Mouse (Mus musculus) left cerebral cortex, adult 2 months (tissue): ENCODE data around the gene Spindoc. TPM values are rescaled to one million over a fixed set of nuclear protein-coding genes. Genes with fewer than 3 reads are reported as not detected.
A peak's percentile ranks its signal among the peaks of the same experiment; 100 is the strongest.

Experiments
- DNase-seq, 2 experiments: peaks; one replicate each; pipeline ENCODE4 v3.0.0; 2021 to 2022; ENCODE audit warnings: low spot score in 2 of 2, mixed read lengths in 1 of 2; ENCODE audit errors: extremely low spot score in 1 of 2
- H3K27ac ChIP-seq: fragments of 200-600 bp; 2 replicates; pipeline ENCODE4 v1.8.1; 2022
- H3K4me3 ChIP-seq: fragments of 200-600 bp; 2 replicates; pipeline ENCODE4 v1.8.1; 2022
- CTCF ChIP-seq: fragments of 200-600 bp; IDR thresholded peaks from 2 replicates; pipeline ENCODE4 v1.8.1; 2022; ENCODE audit warnings: antibody characterized with exemption, mild to moderate bottlenecking, moderate library complexity
- intact Hi-C: fragments of 180-260 bp; cut with DNase I; formaldehyde crosslinking; loops from one replicate; pipeline ENCODE4 v1.15.1; 2025
- total RNA-seq, 2 experiments: library from RNA; stranded (reverse); gene quantifications; 2 replicates each; pipeline ENCODE4 v1.2.3; 2021

Gene Spindoc
- total RNA-seq, 2 experiments from 2014 or later: 27.9 to 28.0 TPM

DNA sequence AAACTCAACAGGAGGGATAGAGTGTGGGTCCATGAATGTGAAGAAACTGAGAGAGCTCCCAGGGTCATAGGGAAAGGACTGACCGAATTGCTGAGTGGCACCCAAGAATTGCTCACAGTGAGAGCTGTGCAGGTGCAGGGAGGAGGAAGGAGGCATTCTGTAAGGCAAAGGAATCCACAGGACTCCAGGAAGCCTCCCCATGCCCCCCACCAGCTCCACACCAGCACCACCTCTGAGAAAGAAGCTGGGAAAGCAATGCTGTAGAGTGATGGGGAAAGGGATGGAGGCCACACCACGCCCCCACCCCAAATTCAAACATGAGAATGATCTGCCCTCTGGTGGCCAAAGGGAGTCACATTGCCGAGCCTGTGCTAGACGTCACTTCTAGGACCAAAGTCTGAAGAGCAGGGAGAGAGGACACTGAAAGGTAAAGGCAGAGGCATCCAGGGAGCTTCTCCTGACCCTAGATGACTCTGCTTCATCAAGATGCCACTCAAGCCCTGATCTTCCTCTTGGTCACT, 37.5 kb downstream of the Spindoc start:
- no peak overlapping the region for H3K4me3 ChIP-seq
- peak; percentile 43 to 61 for DNase-seq
- intact Hi-C loops: loop anchor here (1.0 to 5.0 kb wide), 3 partner anchors 82 to 288 kb away; partner anchors contain the start of gene Macrod1
- TF ChIP-seq CTCF: peak; percentile 80
- H3K27ac ChIP-seq: no peak overlapping the region

DNA sequence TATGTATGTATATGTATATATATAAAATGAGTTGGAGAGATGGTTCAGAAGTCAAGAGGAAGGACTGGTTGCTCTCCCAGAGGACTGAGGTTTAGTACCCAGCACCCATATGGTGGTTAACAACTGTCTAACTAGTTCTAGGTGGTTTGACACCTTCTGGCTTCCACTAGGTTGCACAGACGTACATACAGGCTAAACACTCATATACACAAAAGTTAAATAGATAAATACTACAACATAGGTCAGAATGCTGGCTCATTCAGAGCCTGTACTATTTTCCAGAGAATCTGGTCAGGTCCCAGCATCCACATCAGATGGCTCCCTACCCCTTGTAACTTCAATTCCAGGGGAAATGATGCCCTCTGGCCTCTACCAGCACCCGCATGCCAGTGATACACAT, 40.1 kb downstream of the Spindoc start:
- intact Hi-C loops: no loop called here
- DNase-seq: no peak
- no peak for TF ChIP-seq CTCF

DNA sequence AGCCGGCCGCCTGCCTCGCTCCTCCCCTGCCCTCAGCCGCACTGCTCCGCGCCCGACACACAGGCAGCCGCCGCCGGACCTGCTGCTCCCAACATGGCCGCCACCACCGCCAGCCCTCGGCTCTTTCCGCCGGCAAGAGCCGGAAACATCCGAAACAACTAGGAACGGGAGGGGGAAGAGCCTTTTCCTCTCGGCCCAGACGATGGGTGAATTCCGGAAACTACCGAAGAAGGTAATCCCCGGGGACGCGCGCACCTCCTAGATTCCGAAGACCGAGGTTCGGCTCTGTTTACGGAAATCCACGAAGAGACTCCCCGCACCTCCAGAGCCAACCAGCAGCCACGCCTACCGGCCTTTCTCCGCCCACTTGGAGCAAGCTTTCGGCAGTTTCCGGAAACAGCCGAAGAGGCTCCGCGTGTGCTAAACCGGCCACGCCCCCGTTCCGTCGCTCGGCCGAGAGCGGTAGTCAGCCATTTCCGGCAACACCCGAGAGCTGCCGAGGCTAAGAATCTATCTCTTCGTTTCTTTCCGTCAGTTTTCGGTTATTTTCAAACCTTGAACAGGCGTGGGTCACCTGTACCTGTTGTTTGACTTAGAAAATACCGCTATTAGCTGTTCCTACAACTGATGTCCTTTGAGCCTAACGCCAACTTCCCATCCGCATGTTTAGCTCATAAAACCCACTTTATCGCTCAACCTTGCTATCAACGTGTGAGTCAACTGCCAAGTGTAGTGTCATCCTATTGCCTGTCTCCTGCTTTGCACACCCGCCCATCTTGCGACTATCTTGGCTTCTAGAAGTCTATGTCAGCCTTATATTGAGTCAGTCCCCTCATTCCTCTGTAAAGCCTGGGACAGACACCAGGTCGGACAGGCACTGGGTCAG, 41.0 kb downstream of the Spindoc start, which contains the start of gene Mark2:
Gene Mark2, minus strand, starts transcription at position 349 of the 886 bp plus-strand sequence.
- intact Hi-C loops: loop anchor here (2.0 kb wide), 3 partner anchors 43 to 75 kb away; partner anchors contain the start of gene 2700081O15Rik
- DNase-seq: peak; percentile 98 to 100
- no peak for TF ChIP-seq CTCF
- Histone ChIP-seq H3K27ac (peak within 1 kb of the TSS; percentile 97), H3K4me3 (peak within 1 kb of the TSS; percentile 96)

More for the DNA sequence above, 40.1 kb downstream of the Spindoc start:
- H3K4me3 ChIP-seq: no peak overlapping the region
- H3K27ac ChIP-seq: no peak overlapping the region

DNA sequence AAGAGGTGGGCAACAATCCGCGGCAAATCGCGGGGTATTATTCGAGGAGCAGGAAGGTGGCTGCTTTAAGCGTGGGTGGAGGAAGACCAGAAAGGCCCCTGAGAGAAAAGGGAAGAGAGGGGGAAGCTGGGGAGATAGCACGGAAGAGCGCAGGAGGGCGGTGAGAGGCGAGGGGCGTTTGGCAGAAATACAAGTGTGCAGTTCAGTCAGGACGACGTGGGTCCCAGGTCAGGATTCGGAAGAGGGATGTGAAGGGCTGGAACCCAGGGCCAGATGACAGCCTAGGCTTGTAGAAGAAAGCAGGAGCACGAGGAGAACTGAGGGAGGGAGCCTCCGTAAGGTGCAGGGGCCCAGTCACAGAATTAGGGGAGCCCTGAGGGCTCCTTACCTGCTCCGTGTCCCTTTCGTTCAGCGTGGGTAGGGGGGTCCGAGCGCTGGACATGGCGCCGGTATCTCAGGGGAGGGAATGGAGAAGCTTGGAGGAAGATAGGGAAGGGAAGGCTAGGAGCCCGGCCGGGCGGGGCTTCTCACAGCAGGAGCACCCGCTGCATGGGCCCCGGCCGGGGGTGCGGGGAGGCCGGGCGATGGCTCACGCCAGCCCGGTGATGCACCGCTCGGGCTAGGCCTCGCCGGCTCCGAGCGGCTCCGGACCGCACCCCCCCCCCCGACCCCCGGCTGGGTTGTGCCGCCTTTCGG, 41.9 kb downstream of the Spindoc start:
- intact Hi-C loops: loop anchor here (2.0 kb wide), 3 partner anchors 42 to 76 kb away; partner anchors contain the start of gene 2700081O15Rik
- Histone ChIP-seq H3K27ac (peak overlapping the region; percentile 97), H3K4me3 (peak overlapping the region; percentile 96)
- DNase-seq: peak in 1 of 2 experiments; percentile 24
- TF ChIP-seq CTCF: no peak

DNA sequence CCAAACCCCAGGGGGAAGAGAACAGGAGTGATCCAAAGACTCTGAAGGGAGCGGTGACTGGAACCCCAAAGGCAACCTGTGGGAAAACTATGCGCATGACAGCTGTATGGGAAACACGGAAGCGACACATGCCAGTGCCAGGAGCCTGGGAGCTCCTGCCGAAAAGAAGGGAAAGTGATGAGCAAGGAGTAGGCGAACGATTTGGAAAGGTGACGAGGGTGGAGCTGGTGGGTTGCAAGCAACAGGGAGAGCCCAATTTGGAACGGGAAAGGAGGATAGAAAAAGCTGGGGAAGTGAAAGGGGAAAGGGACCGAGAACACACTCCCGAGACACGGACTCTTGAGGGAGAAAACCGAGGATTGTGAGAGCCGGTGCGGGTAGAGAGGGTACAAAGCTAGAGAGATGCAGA, 42.4 kb downstream of the Spindoc start:
- intact Hi-C loops: loop anchor here (2.0 kb wide), 3 partner anchors 42 to 76 kb away; partner anchors contain the start of gene 2700081O15Rik
- TF ChIP-seq CTCF: no peak
- DNase-seq: peak; percentile 58 to 61
- Histone ChIP-seq H3K27ac (peak overlapping the region; percentile 97), H3K4me3 (peak overlapping the region; percentile 96)

DNA sequence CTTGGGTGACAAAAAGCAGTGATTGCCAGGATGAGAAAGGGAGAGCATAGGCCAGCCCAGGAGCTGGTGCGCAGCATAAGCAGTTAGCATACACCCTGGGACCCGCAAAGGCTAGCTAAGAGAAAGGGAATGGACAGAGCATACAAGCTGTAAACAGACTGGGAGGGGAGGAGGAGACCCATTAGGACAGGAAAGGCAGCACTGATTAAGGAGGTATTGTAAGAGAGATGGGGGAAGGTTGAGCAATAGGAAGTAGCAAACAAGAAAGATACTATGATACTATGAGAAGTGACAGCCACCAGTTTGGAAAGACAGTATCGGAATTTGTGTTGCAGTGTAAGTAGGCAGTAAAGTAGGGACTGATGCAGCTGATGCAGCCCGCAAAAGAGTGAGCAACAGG, 42.9 kb downstream of the Spindoc start:
- TF ChIP-seq CTCF: no peak
- intact Hi-C loops: loop anchor here (2.0 kb wide), 3 partner anchors 41 to 77 kb away; partner anchors contain the start of gene 2700081O15Rik
- H3K4me3 ChIP-seq: peak overlapping the region; percentile 96
- H3K27ac ChIP-seq: 0 out of 2 replicates have a peak overlapping the region, but pooled peaks have one; percentile 4
- no peak for DNase-seq

DNA sequence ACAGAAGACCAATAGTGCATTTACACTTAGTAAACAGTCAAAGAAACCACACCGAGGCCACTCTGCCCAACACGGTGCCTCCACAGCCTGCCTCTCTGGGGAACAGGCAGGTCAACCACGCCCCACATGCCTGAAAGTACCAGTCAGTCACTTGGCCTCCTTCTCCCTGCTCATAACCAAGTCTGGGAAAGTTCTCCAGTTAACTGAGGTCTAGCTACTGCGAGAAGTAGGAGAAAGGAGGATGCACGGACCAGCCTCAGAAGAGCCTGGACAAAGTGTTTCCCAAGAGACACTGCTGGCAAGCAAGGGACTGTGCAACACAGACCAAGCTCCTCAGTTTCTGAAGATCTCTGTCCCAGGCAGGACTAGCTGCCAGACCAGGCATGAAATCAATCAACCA, 43.8 kb downstream of the Spindoc start:
- no peak overlapping the region for H3K27ac ChIP-seq
- peak overlapping the region; percentile 96 for H3K4me3 ChIP-seq
- no peak for DNase-seq
- TF ChIP-seq CTCF: no peak
- intact Hi-C loops: no loop called here

DNA sequence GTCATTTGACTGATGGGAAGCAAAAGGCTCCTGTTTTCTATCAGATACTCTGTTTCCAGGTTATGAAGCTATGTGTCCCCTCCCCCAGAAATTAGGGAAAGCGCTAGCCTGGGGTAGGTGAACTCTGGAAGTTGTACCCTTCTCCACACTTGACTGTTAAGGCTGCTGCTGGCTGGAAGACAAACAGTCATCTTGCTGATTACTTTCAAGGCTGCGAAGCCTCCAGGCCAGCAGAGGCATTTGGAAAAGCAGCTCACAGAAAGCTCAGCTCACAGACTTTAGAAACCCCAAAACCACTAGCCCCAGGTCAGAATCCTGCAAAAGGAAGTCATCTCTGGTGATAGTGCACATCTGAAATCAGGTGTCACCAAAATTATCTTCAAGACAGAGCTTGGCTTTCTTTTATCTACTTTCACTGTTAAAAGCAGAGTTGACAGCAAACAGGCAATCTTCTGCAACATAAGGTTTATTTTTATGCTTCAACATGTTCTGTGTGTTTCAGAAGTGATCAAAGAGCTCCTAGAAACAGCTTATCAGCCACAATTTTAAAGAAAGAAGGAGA, 44.9 kb downstream of the Spindoc start:
- no peak for TF ChIP-seq CTCF
- Histone ChIP-seq H3K4me3 (no peak overlapping the region; the same call in 1 of the 2 replicates), H3K27ac (no peak overlapping the region)
- intact Hi-C loops: no loop called here
- DNase-seq: no peak

DNA sequence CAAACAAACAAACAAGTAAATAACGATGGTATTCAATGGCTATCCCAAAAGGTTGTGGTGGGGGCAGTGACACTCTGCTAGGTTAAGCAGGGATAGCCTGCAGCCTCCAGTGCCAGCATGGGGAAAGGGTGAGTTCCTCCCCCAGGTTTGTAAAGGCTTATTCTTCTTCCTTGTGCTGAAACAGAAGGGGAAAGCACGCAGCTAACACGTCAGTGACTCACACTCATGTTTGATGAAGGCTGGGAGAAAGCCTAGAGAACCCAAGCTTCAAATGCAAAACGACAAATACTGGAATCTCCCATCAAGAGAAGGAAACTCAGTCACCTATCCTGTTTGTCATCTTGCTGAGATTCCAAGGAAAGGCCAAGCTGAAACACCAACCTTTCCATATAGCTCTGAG, 47.1 kb downstream of the Spindoc start:
- no peak overlapping the region for H3K4me3 ChIP-seq
- DNase-seq: no peak
- intact Hi-C loops: no loop called here
- H3K27ac ChIP-seq: no peak overlapping the region; the same call in 1 of the 2 replicates
- TF ChIP-seq CTCF: no peak

DNA sequence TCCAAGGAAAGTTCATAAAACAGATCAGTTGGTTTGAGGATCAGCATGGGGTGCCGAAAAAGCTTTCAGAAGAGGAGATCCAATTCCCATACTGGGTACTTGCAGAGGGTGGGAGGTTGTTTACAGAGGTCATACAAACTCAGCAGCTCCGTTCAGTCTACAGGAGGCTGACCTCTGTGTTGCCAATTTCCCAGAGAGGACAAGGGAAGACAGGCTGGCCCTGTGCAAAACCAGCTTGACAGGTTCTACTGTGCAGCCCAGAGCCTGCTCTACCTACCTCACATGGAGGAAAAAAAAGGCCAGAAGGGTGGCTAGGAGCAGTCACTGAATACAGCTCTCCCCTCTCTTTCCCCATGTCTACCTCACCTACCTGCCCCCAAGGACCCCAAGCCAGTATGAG, 48.7 kb downstream of the Spindoc start:
- no peak for DNase-seq
- no peak overlapping the region for H3K4me3 ChIP-seq
- H3K27ac ChIP-seq: no peak overlapping the region
- intact Hi-C loops: no loop called here
- TF ChIP-seq CTCF: no peak

DNA sequence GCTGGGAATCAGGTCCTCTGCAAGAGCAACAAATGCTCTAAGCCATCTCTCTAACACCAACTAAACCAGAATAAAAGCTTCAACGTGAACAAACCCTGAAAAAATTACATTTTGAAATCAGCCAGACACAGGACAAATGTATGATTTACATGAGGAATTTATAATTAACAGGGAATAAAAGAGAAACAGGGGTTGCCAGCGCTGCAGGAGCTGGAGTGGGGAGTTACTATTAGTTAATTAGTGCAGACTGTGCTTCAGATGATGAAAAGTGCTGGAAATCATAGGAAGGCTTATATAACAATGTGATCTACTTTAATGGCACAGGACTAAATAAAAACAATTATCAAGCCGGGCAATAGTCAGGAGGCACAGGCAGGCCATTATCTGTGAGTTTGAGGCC, 61.4 kb downstream of the Spindoc start:
- no peak for DNase-seq
- no peak for TF ChIP-seq CTCF
- intact Hi-C loops: no loop called here
- H3K4me3 ChIP-seq: no peak overlapping the region
- H3K27ac ChIP-seq: no peak overlapping the region
